Mouse (Mus musculus) cerebellum, adult 2 months (tissue): ENCODE measurements around the gene Prl3a1. TPM values are rescaled to one million over a fixed set of nuclear protein-coding genes. Genes with fewer than 3 reads are reported as not detected.

Source experiments
- DNase-seq, 2 experiments: peaks; one replicate each; pipeline ENCODE4 v3.0.0; 2021
- H3K27ac ChIP-seq: fragments of 200-500 bp; 2 replicates; pipeline ENCODE4 v1.5.1; 2012; ENCODE audit warnings: low read length, control low read depth, inconsistent platforms; ENCODE audit not compliant: insufficient read depth
- H3K27me3 ChIP-seq: fragments of 200-500 bp; 2 replicates; pipeline ENCODE4 v1.6.1; 2012; ENCODE audit warnings: inconsistent platforms, mild to moderate bottlenecking, low read length, moderate library complexity; ENCODE audit not compliant: control insufficient read depth, insufficient read depth
- H3K4me1 ChIP-seq: fragments of 200-500 bp; 2 replicates; pipeline ENCODE4 v1.6.1; 2011; ENCODE audit warnings: low read length; ENCODE audit not compliant: control insufficient read depth, insufficient read depth
- H3K4me3 ChIP-seq: fragments of 200-500 bp; replicated peaks from 2 replicates; pipeline ENCODE3; 2011; ENCODE audit warnings: mild to moderate bottlenecking, low read depth, low read length, control low read depth; ENCODE audit not compliant: insufficient read depth
- CTCF ChIP-seq: fragments of 200-500 bp; IDR thresholded peaks from 2 replicates; pipeline ENCODE4 v1.5.1; 2011; ENCODE audit warnings: low read depth, mild to moderate bottlenecking, control low read depth, low read length, moderate library complexity, borderline replicate concordance; ENCODE audit not compliant: insufficient read depth
- POLR2A ChIP-seq: fragments of 200-500 bp; IDR thresholded peaks from 2 replicates; pipeline ENCODE4 v1.6.1; 2011; ENCODE audit warnings: low read length, control low read depth, borderline replicate concordance; ENCODE audit not compliant: insufficient read depth
- WGBS: fragments of 180-500 bp; shearing (Covaris S2); methylation state at CpG from one replicate; pipeline ENCODE4 v1.1.7; 2018; 5-methylcytosine and 5-hydroxymethylcytosine counted together
- polyA plus RNA-seq: library from polyadenylated mRNA; depleted of rRNA; stranded (reverse); fragments of >200 nt; gene quantifications from 2 replicates; pipeline ENCODE4 v1.2.3, GENCODE M21; 2012; rRNA removed

Gene Prl3a1
- not detected in 2 replicates for polyA plus RNA-seq

- Histone ChIP-seq H3K4me3 (no peak within 1 kb of the TSS), H3K27me3 (no peaks in the 10 kb centered on the region), H3K27ac (no peak within 1 kb of the TSS), H3K4me1 (no peaks in the 10 kb centered on the region)
- DNase-seq, result no peak
- 91% methylated on average over 4 of the region's 4 CpGs for WGBS
- no peak for TF ChIP-seq CTCF
- TF ChIP-seq POLR2A, result no peak
These were observed at the start of gene Prl3a1 for GRCm38 (mm10) chr13:27259136-27259535. Gene Prl3a1 (plus strand): TSS chr13:27259436.

GRCm38 (mm10) chr13:27241547-27241946 is 17.7 kb upstream of the Prl3a1 start, which contains the start of gene Prl3b1:
Gene Prl3b1 (plus strand): TSS chr13:27241847.
- H3K4me3 ChIP-seq, result no peak within 1 kb of the TSS
- no peak within 1 kb of the TSS for H3K27ac ChIP-seq
- H3K4me1 ChIP-seq, result no peaks in the 10 kb centered on the region
- H3K27me3 ChIP-seq, result no peaks in the 10 kb centered on the region
- no peak for DNase-seq
- WGBS, result 100% methylated on average over 1 of the region's 1 CpGs
- TF ChIP-seq POLR2A (no peak), CTCF (no peak)

- no peaks in the 10 kb centered on the region for H3K27me3 ChIP-seq
- H3K27ac ChIP-seq, result no peak within 1 kb of the TSS
- H3K4me1 ChIP-seq, result no peaks in the 10 kb centered on the region
- H3K4me3 ChIP-seq, result no peak within 1 kb of the TSS
- DNase-seq, result no peak
- TF ChIP-seq CTCF, result no peak
- no peak for TF ChIP-seq POLR2A
- 77% methylated on average over 7 of the region's 7 CpGs for WGBS
These were observed 53.3 kb downstream of the Prl3a1 start, which contains the start of gene Prl6a1 for GRCm38 (mm10) chr13:27312334-27313225. Gene Prl6a1 (plus strand): TSS chr13:27312627.

Other genes starting within 250 kb of the Prl3a1 start
- gene Prl, start 201.9 kb upstream of the Prl3a1 start, polyA plus RNA-seq, result 0.13 TPM in 1 of 2 replicates, not detected in the other
- gene Prl3d1, start 165.2 kb upstream of the Prl3a1 start, polyA plus RNA-seq, result not detected in 2 replicates
- not detected in 2 replicates for gene Prl3d2, start 137.7 kb upstream of the Prl3a1 start, polyA plus RNA-seq
- not detected in 2 replicates for gene Prl3d3, start 102.6 kb upstream of the Prl3a1 start, polyA plus RNA-seq
- not detected in 2 replicates for gene Prl3c1, start 62.8 kb upstream of the Prl3a1 start, polyA plus RNA-seq
- gene Prl3b1, start 17.6 kb upstream of the Prl3a1 start, polyA plus RNA-seq, result 0.54 and 1.3 TPM in 2 replicates
- gene Prl6a1, start 53.2 kb downstream of the Prl3a1 start, polyA plus RNA-seq, result not detected in 2 replicates
- gene Prl8a2, start 86.2 kb downstream of the Prl3a1 start, polyA plus RNA-seq, result not detected in 2 replicates
- 0.21 TPM in 1 of 2 replicates, not detected in the other for gene Prl2b1, start 131.4 kb downstream of the Prl3a1 start, polyA plus RNA-seq
- gene Prl8a6, start 179.3 kb downstream of the Prl3a1 start, polyA plus RNA-seq, result not detected in 2 replicates